8 mouse cellular contexts compared by ENCODE assay signal in genomic region chr3:68935498-68935897, GRCm38 (mm10).
DNase-seq lines count a peak whose midpoint lies in the region; ATAC-seq and TF ChIP-seq lines count a peak whose summit lies in the region.
"Had no signal": no experiment of that assay in that cellular context is flagged by ENCODE, and none has a peak within 500 bp of the region (broad histone marks: within the 10 kb centered on the region; RNA-seq: fewer than 3 reads in every experiment).

No protein-coding gene starts in this region.

- DNase-seq in layer of hippocampus, adult 2 months (ENCODE audit: low spot score in 2 of 2): no peak
- no peak for DNase-seq in layer of hippocampus, adult 9-10 months (ENCODE audit: low spot score)
- peak; percentile 91 for DNase-seq in ZHBTc4 (ENCODE audit: low read depth, low spot score)
- peak; percentile 27 for DNase-seq in retina, postnatal 1 day
- no peak for DNase-seq in midbrain, embryonic 10.5 days (ENCODE audit: low spot score)

- H3K4me1 ChIP-seq in E14TG2a.4 (replicated peaks; ENCODE audit: low read depth, low read length): peaks cover 7% of the 10 kb centered on the region
- H3K4me1 ChIP-seq in midbrain, embryonic 10.5 days: no peaks in the 10 kb centered on the region
- H3K4me1 ChIP-seq: embryonic facial prominence, embryonic 13.5 days had no signal

- peak; percentile 70 for TF ChIP-seq CTCF in layer of hippocampus, adult 2 months (conservative IDR thresholded peaks at IDR 0.05)
- TF ChIP-seq CTCF in E14TG2a.4 (conservative IDR thresholded peaks at IDR 0.05; ENCODE audit: low read length): peak; percentile 97

- H3K9me3 ChIP-seq in E14TG2a.4 (ENCODE audit: low read length): no peaks in the 10 kb centered on the region
- no peaks in the 10 kb centered on the region for H3K9me3 ChIP-seq in midbrain, embryonic 10.5 days (replicated peaks)
- H3K9me3 ChIP-seq: embryonic facial prominence, embryonic 13.5 days had no signal

- 89% methylated on average over 1 of the region's 1 CpGs for WGBS in midbrain, embryonic 10.5 days

- H3K36me3 ChIP-seq in E14TG2a.4 (ENCODE audit: insufficient read depth, low read length): peaks cover 12% of the 10 kb centered on the region; the same call in 1 of the 2 replicates
- H3K36me3 ChIP-seq in midbrain, embryonic 10.5 days: peaks cover 41% of the 10 kb centered on the region

- no peaks in the 10 kb centered on the region for H3K27me3 ChIP-seq in E14TG2a.4 (ENCODE audit: insufficient read depth, low read length)
- H3K27me3 ChIP-seq in midbrain, embryonic 10.5 days (ENCODE audit: low read depth, poor library complexity, severe bottlenecking): no peaks in the 10 kb centered on the region
- H3K27me3 ChIP-seq: embryonic facial prominence, embryonic 13.5 days had no signal

- H3K4me3 ChIP-seq in layer of hippocampus, adult 2 months: no peak overlapping the region
- H3K4me3 ChIP-seq in E14TG2a.4 (replicated peaks; ENCODE audit: low read length): no peak overlapping the region
- H3K4me3 ChIP-seq in midbrain, embryonic 10.5 days: no peak overlapping the region
- H3K4me3 ChIP-seq: embryonic facial prominence, embryonic 13.5 days had no signal

- ATAC-seq in inflammation-experienced regulatory T-cells, adult 6 months: no peak

- no peak overlapping the region for H3K27ac ChIP-seq in layer of hippocampus, adult 2 months
- no peak overlapping the region for H3K27ac ChIP-seq in midbrain, embryonic 10.5 days (replicated peaks)
- H3K27ac ChIP-seq: embryonic facial prominence, embryonic 13.5 days had no signal

Comparison
In these comparisons a context has a peak if more than half of its experiments do, and no peak if none do; other contexts are left out.
1. DNase-seq: peak in ZHBTc4 (single experiment) and retina, postnatal 1 day (single experiment); none in layer of hippocampus, adult 2 months (0 of 2), layer of hippocampus, adult 9-10 months (single experiment) and midbrain, embryonic 10.5 days (single experiment).